Mouse (Mus musculus): ENCODE results near the gene Aicda.
"Not testable (repeated sequence)": the region's sequence is repeated elsewhere in the genome, so short reads cannot be mapped to it uniquely, and the experiment has no call there.

Gene Aicda

DNA sequence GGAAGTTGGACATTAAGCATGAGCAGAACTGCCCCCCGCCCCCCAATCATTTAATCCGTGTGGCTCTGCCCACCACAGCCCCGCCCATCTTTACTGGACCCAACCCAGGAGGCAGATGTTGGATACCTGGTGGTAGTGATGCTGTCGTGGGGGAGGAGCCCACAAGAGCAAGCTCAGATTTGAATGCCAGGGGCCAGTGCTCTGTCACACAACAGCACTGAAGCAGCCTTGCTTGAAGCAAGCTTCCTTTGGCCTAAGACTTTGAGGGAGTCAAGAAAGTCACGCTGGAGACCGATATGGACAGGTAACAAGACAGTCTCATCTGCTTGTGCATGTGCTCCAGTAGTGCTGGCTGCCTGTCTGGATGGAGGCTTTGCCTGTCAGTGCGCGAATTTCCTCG is at the start of gene Aicda:
Aicda (plus strand) TSS at position 196 of the 400 bp plus-strand sequence.
- DNase-seq (ENCODE audit: low spot score): no peak

DNA sequence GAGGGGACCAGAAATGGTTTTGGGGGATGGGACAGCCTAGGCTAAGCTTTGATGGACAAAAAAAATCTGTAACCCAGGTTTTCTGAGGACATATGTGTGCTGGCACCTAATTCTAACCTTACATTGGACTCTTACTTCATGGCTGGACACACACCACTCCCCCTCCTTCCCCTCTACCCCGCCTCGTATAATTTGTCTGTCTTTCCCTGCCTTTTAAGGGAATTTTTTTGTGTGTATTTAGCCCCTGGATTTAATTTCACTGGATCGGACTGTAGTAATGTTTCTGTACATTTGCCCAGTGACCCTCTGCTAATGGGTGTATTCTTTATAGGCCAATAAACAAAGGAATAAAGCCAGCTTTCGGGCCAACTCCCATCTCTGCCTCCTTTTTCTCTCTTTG is 48.6 kb upstream of the Aicda start:
- DNase-seq (ENCODE audit: low spot score): no peak

DNA sequence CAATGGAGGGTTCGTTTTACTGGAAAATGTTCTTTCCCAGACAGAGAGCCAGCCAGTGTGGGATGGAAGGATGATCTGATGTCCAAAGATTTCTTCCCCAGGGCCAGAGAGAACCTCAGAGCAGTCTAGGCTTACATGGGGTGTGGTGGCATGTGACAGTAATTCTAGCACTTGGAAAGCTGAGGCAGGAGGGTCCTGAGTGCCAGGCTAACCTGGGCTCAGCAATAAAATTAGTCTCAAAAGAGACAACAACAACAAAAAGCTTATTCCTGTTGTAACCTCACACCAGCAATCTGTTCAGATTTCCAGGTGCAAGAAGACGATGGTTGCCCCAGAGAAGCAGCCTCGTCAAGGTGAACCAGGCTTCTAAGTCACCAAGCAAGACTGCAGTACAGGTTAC is 48.1 kb upstream of the Aicda start, which contains the start of gene Mfap5:
Mfap5 (plus strand) TSS at position 301 of the 400 bp plus-strand sequence.
- no peak for DNase-seq (ENCODE audit: low spot score)

DNA sequence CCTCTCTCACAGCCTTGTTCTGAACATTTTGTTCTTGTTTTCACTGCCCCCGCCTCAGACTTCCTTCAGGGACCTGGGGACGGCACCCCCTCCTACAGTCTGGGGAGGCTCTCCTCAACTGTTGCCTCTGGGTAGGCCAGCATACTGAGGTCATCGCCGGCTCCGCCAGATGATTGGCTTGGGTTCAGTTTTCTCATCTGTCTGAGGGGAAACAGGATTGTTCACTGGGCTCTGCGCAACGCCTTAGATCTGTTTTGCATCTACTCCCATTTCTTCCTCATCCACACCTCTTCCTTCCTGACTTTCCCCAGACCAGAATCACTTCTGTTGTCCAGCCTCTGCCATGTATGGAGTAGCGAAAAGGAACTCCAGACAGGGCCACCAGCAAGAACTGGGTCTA is 45.1 kb upstream of the Aicda start:
- no peak for DNase-seq (ENCODE audit: low spot score)

DNA sequence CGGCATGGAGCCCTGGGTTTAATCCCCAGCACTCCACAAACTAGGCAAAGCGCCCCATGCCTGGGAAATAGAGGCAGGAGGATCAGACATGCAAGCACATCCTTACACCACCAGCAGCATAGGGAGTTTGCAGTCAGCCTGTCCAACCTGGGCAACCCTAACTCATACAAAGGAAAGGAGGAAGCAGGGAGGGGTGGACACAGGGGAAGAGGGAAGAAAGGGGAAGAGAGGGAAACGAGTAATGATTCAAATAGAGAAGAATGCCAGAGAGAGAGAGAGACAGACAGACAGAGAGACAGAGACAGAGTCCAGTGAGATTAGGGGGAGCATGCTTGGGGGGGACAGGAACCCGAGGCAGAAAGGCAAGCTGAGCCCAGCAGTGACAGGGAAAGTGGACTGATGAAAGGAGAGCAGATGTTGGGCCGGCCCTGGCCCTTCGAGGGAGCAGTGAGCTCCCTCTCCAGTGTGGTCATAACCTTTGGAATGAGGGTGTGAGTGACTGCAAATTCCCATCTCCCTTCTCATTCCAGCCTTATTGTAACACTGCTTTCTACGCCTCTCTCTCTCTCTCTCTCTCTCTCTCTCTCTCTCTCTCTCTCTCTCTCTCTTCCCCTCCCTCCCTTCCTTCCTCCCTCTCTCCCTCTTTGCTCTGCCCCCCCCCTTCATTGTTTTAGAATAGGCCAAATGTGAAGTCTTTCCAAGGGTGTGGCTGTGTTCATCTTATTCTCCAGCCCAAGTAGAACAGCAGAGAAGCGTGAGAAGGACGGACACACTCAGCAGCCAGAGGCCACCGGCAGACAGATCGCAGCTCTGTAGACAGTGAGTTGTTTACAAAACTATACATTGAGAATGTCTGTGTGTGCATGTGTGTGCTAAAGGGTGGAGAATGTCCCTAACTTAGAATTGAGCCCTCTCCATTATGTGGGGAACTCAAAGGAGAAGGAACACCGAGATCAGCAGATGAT is 40.4 kb upstream of the Aicda start:
- no peak for DNase-seq (ENCODE audit: low spot score)

DNA sequence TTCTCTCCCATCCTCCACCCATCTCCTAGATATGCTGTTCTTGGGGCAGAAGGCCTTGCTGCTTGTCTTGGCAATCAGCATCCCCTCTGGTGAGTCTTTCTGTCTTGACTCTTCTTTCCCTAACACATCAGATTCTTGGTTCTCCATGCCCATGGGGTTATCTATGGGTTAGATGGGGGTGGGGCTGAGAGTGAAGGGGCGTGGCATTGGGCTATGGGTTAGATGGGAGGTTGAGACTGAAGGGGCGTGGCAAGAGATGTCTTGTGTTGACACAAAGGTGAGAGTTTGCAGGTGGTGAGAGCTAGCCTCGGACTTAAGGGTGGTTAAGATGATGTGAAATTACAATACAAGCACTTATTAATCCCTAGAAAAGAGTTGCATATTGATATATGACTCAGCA is 39.3 kb upstream of the Aicda start:
- no peak for DNase-seq (ENCODE audit: low spot score)

DNA sequence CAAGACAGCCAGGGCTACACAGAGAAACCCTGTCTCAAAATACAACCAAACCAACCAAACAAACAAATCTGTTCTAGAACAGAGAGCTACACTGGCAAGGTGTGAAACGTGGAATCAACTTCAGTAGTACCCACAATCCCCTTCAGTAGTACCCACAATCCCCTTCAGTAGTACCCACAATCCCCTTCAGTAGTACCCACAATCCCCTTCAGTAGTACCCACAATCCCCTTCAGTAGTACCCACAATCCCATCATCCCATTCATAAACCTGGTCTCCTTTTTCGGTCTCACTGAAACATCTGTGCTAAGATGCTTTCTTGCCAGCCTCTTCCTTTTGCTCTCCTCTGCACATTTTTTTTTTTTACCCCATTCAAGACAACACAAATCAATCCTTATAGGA is 37.8 kb upstream of the Aicda start:
- DNase-seq (ENCODE audit: low spot score): not testable (repeated sequence)

DNA sequence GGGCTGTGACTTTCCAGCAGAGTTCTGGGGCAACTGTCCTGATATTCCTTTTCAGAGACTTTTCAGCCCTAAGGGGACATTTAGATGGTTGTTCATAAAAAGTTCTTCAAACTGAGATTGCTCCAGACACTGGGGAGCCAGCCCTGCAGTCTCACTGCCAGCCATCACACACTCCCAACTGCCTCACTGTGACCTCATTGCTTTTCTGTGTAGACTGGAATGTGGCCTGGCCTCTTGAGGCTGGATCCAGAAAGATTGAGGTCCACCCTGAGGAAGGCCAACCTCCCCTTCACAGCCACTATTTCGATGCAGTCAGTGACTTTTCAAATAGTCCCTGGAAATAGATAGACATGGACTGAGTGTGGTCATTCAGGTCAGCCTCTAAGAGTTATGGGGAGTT is 35.9 kb upstream of the Aicda start:
- no peak for DNase-seq (ENCODE audit: low spot score)

DNA sequence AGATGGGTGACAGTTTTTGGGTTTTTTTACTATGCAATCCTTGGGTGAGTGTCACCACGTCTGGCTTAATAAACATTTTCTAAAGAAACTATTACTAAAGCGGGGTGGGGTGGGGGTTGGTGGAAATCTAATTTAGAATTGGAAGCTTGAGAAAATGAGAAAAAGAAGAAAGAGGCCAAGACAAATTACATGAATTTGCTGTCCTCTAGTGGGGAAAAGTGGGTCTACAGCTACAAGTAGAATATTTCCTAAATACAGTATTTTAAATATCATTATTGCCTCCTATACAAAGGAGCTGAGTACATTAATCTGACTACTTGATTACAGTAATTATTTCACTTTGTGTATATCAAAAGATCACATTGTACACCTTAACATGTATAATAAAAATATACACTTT is 34.2 kb upstream of the Aicda start:
- DNase-seq (ENCODE audit: low spot score): no peak

DNA sequence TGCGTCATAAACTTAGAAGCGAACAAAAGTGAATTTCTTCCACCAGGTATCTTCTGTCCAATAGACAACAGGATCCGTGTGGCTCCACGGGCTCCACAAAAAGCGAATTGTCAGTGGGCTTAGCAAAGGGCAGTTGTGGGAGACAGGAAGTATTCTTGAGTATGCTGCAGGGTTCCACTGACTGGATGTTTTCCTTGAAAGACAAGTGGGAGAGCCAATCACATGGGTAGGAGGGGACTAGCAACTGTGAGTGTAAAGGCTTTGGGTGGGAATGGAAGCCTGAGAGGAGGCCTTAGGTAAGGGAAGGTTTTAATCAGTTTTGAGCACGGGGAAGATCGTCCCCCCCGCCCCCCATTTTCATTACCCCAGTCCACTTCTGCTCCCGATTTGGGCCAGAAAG is 31.0 kb upstream of the Aicda start:
- peak; percentile 56 for DNase-seq (ENCODE audit: low spot score)

DNA sequence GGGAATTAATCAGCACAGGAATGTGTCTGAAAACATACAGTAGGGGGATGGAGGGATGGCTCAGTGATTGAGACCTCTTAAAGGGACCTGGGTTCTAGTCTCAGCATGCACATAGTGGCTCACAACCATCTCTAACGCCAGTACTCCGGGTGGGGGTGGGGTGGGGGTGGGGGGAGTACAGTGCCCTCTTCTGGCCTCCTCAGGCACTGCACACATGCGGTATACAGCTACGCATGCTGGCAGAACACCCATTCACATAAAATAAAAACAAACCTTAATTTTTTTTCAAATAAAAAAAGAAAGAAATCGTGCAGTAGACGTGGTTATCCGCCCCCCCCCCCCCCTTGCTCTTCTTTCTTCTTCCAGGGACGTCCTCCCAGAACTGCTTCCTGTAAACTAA is 30.3 kb upstream of the Aicda start:
- no peak for DNase-seq (ENCODE audit: low spot score)

DNA sequence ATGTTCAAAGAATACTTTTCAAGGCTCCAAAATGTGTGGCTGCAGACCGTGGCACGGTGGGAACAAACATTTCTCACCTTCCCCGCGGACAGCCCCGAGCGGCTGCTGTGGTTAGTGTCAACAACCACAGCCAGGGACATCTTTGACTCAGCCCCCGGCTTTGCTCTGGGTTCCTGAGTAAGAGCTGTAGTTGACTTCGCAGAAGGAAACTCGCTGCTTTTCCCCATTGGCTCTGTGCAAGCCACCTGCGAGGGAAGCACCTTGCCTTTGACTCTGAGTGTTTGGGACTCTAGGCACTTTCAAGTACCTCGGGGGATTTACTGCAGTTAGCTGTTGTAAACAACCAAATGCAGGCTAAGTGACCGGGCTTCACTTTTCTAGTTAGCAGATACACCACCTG is 26.0 kb upstream of the Aicda start:
- no peak for DNase-seq (ENCODE audit: low spot score)

DNA sequence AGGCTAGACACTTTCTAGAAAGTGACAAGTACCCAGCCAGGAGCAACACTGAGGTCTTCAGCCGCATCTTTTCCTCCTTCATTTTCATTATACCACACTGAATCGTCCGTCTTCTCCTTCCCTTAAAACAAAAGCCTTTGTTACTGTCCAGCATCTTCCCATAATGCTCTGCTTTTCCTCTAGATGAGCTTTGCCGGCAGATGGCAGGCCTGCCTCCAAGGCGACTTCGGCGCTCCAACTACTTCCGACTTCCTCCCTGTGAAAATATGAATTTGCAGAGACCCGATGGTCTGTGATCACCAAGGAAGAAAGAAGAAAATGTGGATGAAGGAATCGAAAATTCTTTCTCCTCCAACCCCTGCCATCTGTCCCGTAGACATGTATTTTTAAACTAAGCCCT is 25.5 kb upstream of the Aicda start:
- DNase-seq (ENCODE audit: low spot score): no peak

DNA sequence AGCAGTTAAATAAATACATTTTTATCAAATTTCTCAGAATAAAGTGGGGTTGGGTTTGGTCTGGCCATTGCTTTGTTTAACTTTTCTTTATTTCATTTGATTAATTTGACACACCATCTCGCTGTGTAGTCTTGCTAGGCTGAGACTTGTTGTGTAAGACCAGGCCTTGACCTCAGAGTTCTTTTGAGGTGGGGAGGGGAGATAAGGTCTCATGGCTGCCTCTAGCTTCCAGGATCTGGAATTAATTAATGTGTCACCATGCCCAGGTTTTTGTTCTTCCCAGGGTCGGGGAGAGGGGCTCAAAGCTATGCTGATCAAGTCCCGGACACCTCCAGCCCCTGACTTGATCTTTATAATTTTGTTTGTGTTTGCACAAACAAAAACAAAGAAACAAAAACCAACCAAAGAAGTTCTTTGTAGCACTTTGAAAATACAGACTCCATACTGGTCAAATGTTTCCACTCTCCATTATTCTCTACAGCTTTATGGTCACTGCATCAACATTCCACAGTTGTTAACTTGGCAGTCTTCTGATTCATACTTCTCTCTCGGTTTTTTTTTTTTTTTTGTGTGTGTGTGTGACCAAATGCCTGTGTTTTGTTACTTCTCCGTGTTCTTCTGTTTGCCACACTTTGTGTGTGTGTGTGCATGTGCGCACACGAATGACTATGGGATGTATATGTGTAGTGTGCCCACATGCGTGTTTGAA is 22.0 kb upstream of the Aicda start:
- DNase-seq (ENCODE audit: low spot score): no peak

DNA sequence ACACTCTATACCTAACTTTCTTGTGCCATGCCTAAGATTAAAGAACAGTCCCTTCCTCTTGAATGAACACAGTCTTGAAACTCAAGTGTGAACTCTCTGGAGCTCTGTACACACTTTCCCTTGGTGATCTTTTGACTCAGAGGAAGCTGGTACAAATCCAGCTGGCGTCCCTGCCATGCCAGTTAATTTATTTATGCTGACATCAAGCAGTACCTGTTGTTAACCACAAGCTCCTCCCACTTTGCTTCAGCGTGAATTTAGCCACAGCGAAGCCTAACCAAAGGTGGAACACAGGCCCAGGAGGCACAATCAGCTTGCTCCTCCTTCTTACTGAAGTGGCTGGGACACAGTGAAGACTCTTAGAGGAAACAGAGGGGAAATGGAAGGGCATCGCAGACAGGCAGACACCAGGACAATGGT is 20.7 kb upstream of the Aicda start:
- DNase-seq (ENCODE audit: low spot score): no peak

DNA sequence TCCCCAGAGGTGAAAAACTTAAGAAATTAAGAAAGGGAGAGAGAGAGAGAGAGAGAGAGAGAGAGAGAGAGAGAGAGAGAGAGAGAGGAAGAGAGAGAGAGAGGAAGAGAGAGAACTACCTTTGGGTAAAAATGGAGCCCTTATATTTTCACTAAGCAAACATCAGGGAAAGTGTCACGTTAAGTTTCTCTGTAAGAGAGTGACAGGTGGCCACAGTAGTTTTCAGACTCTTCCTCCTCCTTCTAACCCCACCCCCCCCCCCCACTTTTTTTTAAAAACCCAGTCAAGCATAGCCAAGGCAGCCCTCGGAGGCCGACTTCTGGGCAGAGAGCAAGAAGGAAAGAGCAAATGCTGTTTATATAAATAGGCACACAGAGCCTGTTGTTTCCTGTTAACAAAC is 19.6 kb upstream of the Aicda start:
- no peak for DNase-seq (ENCODE audit: low spot score)

DNA sequence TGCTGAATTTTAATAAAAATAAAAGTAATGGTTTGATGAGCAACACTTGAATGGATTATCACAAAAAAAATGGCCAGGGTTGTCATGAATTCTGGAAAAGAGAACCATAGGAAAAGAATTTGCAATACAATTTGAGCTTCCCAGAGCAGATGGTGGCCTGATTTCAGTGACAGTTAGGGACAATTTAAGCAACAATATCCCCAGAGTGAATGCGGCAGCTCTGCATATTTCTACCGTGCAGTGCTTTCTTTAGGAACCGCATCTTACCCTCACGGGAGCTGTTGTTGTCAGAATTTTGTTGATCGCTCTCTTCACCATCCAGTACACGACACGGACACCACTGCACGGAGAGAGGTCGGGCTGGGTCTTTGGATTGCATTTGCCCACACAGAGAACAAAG is 14.0 kb upstream of the Aicda start:
- DNase-seq (ENCODE audit: low spot score): no peak

DNA sequence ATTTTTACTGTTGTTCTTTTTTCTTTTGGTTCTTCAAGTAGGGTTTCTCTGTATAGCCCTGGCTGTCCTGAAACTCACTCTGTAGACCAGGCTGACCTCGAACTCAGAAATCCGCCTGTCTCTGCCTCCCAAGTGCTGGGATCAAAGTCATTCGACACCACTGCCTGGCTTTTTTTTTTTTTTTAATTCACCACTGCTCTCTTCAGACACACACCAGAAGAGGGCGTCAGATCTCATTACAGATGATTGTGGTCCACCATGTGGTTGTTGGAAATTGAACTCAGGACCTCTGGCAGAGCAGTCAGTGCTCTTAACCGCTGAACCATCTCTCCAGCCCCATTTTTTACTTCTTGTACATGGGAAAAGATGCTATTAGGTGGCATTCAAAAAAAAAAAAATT is 11.1 kb upstream of the Aicda start:
- not testable (repeated sequence) for DNase-seq (ENCODE audit: low spot score)

DNA sequence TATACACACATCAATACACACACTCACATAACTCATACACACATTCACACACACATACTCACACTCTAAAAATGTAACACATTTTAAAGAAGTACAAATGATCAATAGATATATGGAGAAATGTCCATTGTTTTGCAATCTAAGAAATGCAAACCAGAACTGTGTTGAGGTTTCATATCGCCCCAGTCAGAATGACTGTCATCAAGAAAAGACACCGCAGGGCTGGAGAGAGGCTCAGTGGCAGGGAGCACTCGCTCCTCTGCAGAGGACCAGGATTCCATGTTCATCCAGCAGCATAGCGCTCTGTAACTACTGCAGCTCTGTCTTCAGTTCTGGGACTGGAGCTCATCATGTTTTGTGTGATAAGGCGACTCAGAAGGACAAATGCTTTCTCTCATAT is 10.0 kb upstream of the Aicda start:
- no peak for DNase-seq (ENCODE audit: low spot score)

DNA sequence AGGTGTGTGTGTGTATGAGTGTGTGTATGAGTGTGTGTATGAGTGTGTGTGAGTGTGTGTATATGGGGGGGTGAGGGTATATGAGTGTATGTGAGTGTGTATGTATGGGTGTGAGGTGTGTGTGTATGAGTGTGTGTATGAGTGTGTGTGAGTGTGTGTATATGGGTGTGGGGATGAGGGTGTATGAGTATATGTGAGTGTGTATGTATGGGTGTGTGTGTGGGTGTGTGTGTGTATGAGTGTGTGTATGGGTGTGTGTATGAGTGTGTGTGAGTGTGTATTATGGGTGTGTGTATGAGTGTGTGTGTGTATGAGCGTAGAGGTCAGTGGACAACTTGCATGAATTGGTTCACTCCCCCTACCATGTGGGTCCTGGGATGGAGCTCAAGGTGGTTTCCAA is 8.9 kb upstream of the Aicda start:
- DNase-seq (ENCODE audit: low spot score): no peak

DNA sequence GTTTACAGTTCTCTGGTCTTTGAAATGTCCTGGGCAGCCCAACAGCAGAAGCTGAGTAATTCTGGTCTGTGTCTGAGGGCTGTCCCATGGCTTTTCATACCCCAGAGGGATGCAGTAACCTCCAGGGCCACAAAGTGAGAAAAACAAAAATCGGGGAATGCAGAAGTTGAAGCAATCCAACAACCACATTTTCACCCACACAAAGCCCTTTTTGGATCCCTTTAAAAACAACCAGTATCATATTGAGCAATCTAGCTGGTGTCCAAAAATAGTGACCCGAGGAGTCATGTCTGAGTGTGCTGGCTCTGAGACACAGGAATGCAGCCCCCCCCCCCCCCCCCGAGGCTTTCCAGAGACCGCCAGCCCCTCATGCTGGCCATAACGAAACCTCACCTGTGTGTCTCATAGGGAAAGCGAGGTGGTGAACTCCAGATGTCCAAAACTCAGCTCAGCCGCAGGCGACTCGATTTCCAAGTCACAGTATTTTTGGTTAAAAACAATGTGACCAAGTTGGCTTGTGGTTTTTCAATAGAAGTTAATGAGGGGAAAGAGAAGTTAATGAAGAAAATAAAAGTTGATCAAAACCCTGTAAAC is 8.2 kb upstream of the Aicda start:
- DNase-seq (ENCODE audit: low spot score): no peak

DNA sequence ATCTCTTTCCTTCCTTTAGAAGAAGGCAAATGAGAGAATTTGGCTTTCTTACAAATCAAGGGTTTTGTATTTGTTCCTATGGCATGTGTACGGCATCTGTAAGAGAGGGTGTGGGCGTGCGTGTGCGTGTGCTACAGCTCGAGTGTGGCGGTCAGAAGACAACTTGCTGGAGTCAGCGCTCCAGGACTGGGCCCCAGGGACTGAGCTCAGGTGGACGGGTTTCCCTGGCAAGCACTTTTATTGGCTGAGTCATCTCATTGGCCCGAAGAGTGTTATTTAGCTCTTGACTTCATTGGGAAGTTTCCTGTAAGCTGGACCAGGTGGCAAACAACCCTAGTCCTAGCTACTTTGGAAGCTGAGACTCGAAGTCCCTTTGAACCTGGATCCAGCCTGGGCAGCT is 7.7 kb upstream of the Aicda start:
- no peak for DNase-seq (ENCODE audit: low spot score)

DNA sequence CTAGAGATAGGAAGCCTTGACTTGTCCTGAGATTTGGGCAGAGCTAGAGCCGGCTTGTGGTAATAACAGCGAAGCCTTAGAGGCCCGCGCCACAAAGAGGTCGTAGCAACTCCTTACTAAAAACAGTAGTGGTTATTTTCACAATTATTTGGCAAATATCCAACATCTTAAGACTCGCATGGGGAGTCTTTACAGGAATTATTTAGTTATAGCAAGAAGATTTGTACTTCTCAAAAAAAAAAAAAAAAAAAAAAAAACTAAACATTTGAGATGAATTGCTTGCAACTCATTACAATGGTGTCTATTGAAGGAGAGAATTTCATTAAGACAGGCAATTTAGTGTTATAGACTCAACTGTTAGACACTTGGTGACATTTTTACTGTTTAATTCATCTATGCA is 501 bp downstream of the Aicda start:
- DNase-seq (ENCODE audit: low spot score): no peak
